Mouse (Mus musculus) intestine, embryonic 16.5 days (tissue): ENCODE measurements around the gene Akap13. TPM values are rescaled to one million over a fixed set of nuclear protein-coding genes. Genes with fewer than 3 reads are reported as not detected.

Experiments
- ATAC-seq: fragments of 200-750 bp; cut with Nextera tagmentation; 2 replicates; pipeline ENCODE4 v1.8.0; 2017; ENCODE audit warnings: moderate TSS enrichment, moderate library complexity
- H3K27ac ChIP-seq: fragments of 300-500 bp; sonication (generic); 2 replicates; pipeline ENCODE4 v1.5.1; 2014; ENCODE audit warnings: mild to moderate bottlenecking, low read length
- H3K27me3 ChIP-seq: fragments of 300-500 bp; sonication (generic); replicated peaks from 2 replicates; pipeline ENCODE4 v1.6.1; 2014; ENCODE audit warnings: low read length, control low read depth, mixed read lengths; ENCODE audit not compliant: control insufficient read depth, insufficient read depth
- H3K36me3 ChIP-seq: fragments of 300-500 bp; sonication (generic); 2 replicates; pipeline ENCODE4 v1.6.1; 2014; ENCODE audit warnings: low read length, control low read depth; ENCODE audit not compliant: control insufficient read depth, insufficient read depth
- H3K4me1 ChIP-seq: fragments of 300-500 bp; sonication (generic); 2 replicates; pipeline ENCODE4 v1.6.1; 2014; ENCODE audit warnings: low read length, control low read depth, mixed read lengths; ENCODE audit not compliant: control insufficient read depth, insufficient read depth
- H3K4me2 ChIP-seq: fragments of 300-500 bp; sonication (generic); 2 replicates; pipeline ENCODE4 v1.6.1; 2014; ENCODE audit warnings: low read depth, low read length, control low read depth
- H3K4me3 ChIP-seq: fragments of 300-500 bp; sonication (generic); 2 replicates; pipeline ENCODE4 v1.5.1; 2014; ENCODE audit warnings: mild to moderate bottlenecking, low read length
- H3K9ac ChIP-seq: fragments of 300-500 bp; sonication (generic); 2 replicates; pipeline ENCODE4 v1.6.1; 2014; ENCODE audit warnings: low read depth, low read length
- H3K9me3 ChIP-seq: fragments of 300-500 bp; sonication (generic); 2 replicates; pipeline ENCODE4 v1.6.1; 2016; ENCODE audit warnings: low read length, control low read depth; ENCODE audit not compliant: control insufficient read depth
- WGBS: fragments of 180-500 bp; shearing (Covaris S2); extraction: QIAGEN DNeasy Blood & Tissue Kit; methylation state at CpG from one replicate; pipeline ENCODE4 v1.1.7; 2014; 5-methylcytosine and 5-hydroxymethylcytosine counted together
- polyA plus RNA-seq: library from polyadenylated mRNA; unstranded; fragments of >200 nt; fragmentation: Nextera tagmentation; extraction: Ambion mirVana; gene quantifications from 2 replicates; pipeline ENCODE4 v1.2.1, GENCODE M21; 2015

Gene Akap13
- polyA plus RNA-seq, 1 experiment from 2014 or later: 24.9 TPM

DNA sequence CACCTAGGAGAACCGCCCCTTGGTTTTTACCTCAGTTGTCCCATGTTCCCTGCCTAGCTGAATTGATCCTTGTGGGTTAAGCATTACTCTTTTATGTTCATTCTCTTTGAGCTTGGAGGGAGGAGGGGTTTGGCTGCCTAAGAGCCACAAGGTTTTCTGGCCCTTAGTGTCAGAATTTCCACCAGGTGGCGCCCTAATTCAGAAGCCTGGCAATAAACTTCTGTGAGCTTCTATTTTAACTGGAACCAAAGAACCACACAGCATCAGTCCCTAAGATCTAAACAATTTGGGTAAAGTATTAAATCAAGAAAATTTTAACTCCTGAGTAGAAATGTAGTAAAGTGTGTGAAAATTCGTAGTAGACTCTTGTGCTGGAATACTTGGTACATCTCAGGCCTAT is 184.2 kb downstream of the Akap13 start:
- Histone ChIP-seq H3K27me3 (no peaks in the 10 kb centered on the region), H3K27ac (peak overlapping the region; percentile 52), H3K4me1 (peaks cover 27% of the 10 kb centered on the region), H3K4me2 (no peak overlapping the region), H3K9ac (no peak overlapping the region), H3K4me3 (no peak overlapping the region), H3K36me3 (no peaks in the 10 kb centered on the region), H3K9me3 (no peaks in the 10 kb centered on the region)
- WGBS: 25% methylated on average over 3 of the region's 3 CpGs
- ATAC-seq: no peak

DNA sequence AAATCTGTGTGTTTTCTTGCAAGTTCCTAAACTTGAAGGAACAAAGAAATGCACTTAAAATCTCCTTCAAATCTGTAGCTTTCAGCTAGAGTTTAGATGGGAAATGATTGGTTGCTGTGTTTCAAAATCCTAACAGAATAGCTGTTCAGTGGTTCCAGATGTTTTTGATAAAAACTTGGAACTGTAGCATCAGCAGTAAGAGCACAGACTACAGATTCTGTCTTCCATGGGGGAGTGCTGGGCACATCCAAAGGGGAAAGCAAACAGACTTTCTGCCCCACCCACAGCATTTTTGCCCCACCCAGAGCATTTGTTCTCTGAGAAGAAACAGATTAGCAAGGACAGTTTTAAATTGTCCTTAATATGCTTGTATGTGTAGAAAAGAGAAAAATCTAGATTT is 184.7 kb downstream of the Akap13 start:
- H3K9ac ChIP-seq: no peak overlapping the region
- no peaks in the 10 kb centered on the region for H3K36me3 ChIP-seq
- H3K27ac ChIP-seq: peak overlapping the region; percentile 52; the same call in 1 of the 2 replicates
- no peak for ATAC-seq
- peaks cover 27% of the 10 kb centered on the region for H3K4me1 ChIP-seq
- H3K4me3 ChIP-seq: no peak overlapping the region
- H3K4me2 ChIP-seq: no peak overlapping the region
- no peaks in the 10 kb centered on the region for H3K9me3 ChIP-seq
- H3K27me3 ChIP-seq: no peaks in the 10 kb centered on the region

DNA sequence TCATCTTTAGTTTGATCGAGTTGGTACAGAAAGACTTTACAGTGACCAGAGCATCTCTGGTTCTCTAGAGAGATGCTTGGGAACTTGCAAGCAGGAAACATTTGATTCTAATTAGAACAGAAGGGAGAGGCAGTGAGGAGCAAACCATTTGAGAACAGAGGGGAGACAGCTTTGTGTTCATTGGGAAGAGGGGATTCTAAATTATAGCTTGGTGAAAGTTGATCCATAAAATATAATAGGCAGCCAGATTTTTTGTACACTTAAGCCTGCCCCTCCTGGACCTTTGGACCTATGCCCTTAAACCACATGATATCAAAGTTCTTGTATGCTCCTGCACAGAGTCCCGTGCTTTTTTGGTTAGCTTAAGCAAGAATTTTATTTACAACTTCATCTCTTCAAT is 185.3 kb downstream of the Akap13 start:
- 0 out of 2 replicates have a peak, but pooled peaks have one; percentile 19 for ATAC-seq
- WGBS: 62% methylated on average over 2 of the region's 2 CpGs

DNA sequence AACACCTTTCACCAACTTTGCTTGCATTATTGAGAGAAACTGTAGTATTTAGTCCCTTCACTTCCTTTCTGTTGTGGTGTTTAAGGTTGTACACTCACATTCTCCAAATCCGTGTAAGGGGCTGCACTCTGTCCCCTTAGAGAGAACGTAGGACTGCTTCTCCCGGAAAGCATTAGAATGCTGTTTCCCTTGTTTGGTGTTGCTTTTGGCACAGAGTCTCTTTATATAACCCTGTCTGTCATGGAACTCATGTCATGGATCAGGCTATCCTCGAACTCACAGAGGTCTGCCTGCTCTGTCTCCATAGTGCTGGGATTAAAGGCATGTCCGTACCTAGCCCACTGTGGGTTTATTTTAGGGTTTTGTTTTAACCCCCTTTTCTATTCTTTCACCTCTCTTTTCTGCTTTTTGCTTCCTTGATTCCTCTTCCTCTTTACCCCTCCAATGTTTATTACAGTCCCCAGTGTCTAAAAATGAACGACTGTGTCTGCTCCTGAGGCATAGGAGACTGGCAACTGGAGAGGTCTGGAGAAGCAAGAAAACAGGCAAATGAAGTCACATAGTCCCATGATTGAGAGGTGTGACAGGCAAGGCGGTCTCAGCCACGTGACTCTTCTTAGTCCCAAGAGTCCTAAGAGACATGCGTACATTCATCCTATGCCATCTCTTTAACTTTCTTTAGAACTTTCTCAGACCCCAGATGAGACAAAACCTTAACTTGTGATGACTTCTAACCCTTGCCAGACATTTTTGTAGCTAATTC is 186.3 kb downstream of the Akap13 start:
- Histone ChIP-seq H3K4me3 (no peak overlapping the region), H3K4me2 (no peak overlapping the region), H3K27me3 (no peaks in the 10 kb centered on the region), H3K36me3 (no peaks in the 10 kb centered on the region), H3K9me3 (no peaks in the 10 kb centered on the region), H3K9ac (no peak overlapping the region), H3K27ac (peak overlapping the region; percentile 47), H3K4me1 (peaks cover 27% of the 10 kb centered on the region)
- ATAC-seq: no peak
- WGBS: 46% methylated on average over 9 of the region's 9 CpGs

More for the DNA sequence above, 185.3 kb downstream of the Akap13 start:
- Histone ChIP-seq H3K36me3 (no peaks in the 10 kb centered on the region), H3K27me3 (no peaks in the 10 kb centered on the region), H3K27ac (peak overlapping the region; percentile 16; the same call in 1 of the 2 replicates), H3K4me3 (no peak overlapping the region), H3K9ac (no peak overlapping the region), H3K9me3 (no peaks in the 10 kb centered on the region), H3K4me2 (no peak overlapping the region), H3K4me1 (peaks cover 27% of the 10 kb centered on the region)

DNA sequence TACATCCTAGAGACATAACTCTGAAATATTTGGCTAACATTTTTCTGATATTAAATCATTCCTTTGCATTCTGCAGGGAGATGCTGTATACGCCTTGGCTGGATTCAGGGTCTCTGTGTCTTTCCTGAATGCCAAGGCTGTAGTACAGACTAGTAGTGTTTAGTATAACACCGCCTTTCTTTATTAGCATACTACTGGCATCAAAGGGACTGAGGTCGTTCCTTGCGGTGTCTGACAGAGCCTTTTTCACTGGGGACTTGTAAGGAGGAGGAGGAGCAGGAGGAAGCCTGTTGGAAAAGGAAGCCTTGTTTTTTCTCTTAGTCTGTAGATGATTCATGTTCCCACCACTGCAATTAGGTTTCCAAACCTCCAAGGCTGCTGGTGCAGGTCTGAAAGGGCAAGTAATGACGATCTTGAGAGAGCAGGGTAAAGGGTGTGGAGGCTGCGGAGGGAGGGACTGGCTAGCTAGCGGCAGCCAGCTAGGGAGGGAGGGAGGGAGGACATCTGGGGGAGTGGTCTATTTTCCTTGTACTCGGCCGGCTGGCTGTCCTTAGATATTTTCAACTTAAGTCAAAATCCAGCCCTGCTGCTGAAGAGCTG is 186.9 kb downstream of the Akap13 start:
- peak overlapping the region; percentile 29 for H3K4me3 ChIP-seq
- H3K27me3 ChIP-seq: no peaks in the 10 kb centered on the region
- H3K36me3 ChIP-seq: no peaks in the 10 kb centered on the region
- peak overlapping the region; percentile 66 for H3K27ac ChIP-seq
- peaks cover 27% of the 10 kb centered on the region for H3K4me1 ChIP-seq
- peak; percentile 91 for ATAC-seq
- H3K9ac ChIP-seq: peak overlapping the region; percentile 44
- peak overlapping the region; percentile 47 for H3K4me2 ChIP-seq
- WGBS: 5% methylated on average over 9 of the region's 9 CpGs
- H3K9me3 ChIP-seq: no peaks in the 10 kb centered on the region

DNA sequence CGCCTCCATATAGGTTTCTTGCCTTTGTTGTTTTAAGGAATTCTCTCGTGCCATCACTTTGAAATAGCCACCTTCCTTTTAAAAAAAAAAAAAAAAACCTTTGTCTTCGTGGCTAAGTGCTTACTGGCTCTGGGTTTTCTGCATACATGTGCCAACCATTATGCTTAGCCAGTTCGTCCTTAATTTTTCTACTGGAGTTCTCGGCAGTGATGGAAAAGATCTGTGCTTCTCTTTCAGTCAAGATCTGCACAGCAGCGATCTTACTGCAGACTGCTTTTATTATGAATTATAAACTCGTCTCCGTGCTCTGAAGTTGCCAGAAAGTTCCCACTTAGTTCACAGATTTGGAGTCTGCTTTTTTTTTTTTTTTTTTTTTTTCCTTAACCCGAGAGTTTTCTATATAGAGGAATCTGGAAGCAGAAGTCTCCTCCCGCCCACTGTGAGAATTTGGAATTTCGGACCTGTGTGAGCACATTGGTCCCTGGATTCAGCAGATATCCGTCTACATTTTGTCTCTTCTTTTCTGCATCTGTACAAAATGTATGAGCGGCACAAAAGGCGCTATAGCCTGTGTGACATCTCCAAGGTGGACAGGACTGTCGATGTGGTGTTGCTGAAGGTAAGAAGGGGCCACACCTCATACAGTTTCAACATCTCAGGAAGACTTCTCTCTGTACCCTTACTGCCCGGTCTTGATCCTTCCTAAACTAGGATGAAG is 187.7 kb downstream of the Akap13 start:
- Histone ChIP-seq H3K4me3 (peak overlapping the region; percentile 29), H3K4me2 (peak overlapping the region; percentile 47), H3K9me3 (no peaks in the 10 kb centered on the region), H3K27ac (peak overlapping the region; percentile 66), H3K9ac (peak overlapping the region; percentile 27; the same call in 1 of the 2 replicates), H3K4me1 (peaks cover 27% of the 10 kb centered on the region), H3K27me3 (no peaks in the 10 kb centered on the region), H3K36me3 (no peaks in the 10 kb centered on the region)
- no peak for ATAC-seq
- WGBS: 36% methylated on average over 16 of the region's 16 CpGs

DNA sequence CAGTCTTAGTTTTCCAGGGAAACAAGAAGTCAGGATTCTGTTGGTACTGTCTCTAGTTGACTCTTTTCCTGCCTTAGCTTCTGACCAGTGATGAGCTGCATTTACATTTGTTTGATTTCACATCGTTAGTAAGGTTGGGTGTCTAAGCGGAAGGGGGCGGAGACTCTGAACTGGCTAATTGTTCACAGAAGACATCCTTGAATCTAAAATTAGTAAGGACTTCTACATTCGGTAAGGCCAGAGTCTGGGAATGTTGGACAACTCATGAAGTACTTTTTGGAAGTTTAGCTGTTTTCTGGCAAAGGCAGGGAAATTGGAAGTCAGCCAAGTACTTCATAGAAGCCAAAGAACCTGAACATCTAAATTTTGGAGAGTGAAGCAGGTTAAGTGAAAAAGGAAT is 188.7 kb downstream of the Akap13 start:
- Histone ChIP-seq H3K27ac (peak overlapping the region; percentile 62; the same call in 1 of the 2 replicates), H3K36me3 (no peaks in the 10 kb centered on the region), H3K27me3 (no peaks in the 10 kb centered on the region), H3K9ac (no peak overlapping the region), H3K4me3 (peak overlapping the region; percentile 0; the same call in 1 of the 2 replicates), H3K9me3 (no peaks in the 10 kb centered on the region), H3K4me1 (peaks cover 25% of the 10 kb centered on the region), H3K4me2 (peak overlapping the region; percentile 17; the same call in 1 of the 2 replicates)
- no peak for ATAC-seq
- 56% methylated on average over 4 of the region's 4 CpGs for WGBS

DNA sequence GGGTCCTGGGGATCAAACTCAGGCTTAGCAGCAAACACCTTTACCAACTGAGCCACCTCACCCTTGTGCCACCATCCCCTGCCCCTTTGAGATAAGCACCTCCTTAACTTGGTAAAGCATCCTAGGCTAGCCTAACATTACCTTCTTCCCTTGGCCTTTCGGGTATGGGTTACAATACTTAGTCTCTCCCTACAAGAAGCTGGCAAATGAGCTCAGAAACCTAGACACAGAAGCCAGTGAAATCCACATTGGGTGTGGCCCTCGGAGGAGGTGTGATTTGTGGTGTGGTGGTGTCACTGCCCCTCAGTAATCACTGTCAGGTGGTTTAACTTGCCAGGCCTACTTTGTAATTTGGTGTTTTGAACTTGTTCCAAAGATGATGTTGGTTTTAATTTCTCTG is 189.3 kb downstream of the Akap13 start:
- Histone ChIP-seq H3K36me3 (no peaks in the 10 kb centered on the region), H3K9ac (no peak overlapping the region), H3K4me2 (0 out of 2 replicates have a peak overlapping the region, but pooled peaks have one; percentile 3), H3K27me3 (no peaks in the 10 kb centered on the region), H3K4me3 (no peak overlapping the region), H3K27ac (0 out of 2 replicates have a peak overlapping the region, but pooled peaks have one; percentile 0), H3K9me3 (no peaks in the 10 kb centered on the region), H3K4me1 (peaks cover 22% of the 10 kb centered on the region)
- ATAC-seq: no peak
- 68% methylated on average over 2 of the region's 2 CpGs for WGBS
